Mouse (Mus musculus): ENCODE measurements at regions not wholly inside any gene's neighbourhood (a gene's known extent, or its start where the extent isn't known, plus 50 kb on each side); places are given as distances from the start of the nearest gene placed in this dataset.
A peak's percentile ranks its signal among the peaks of the same experiment; 100 is the strongest.

GRCm38 (mm10) chr16:71997634-71998278, 310.4 kb upstream of the Robo1 start:
- H3K4me1 ChIP-seq (replicated peaks): no peaks in the 10 kb centered on the region
- no peak overlapping the region for H3K4me2 ChIP-seq (replicated peaks)
- H3K9me3 ChIP-seq: no peaks in the 10 kb centered on the region
- no peaks in the 10 kb centered on the region for H3K27me3 ChIP-seq (replicated peaks)
- H3K4me3 ChIP-seq (replicated peaks): no peak overlapping the region
- no peak for ATAC-seq
- 92% methylated on average over 3 of the region's 3 CpGs for WGBS
- no peak overlapping the region for H3K9ac ChIP-seq
- H3K36me3 ChIP-seq: no peaks in the 10 kb centered on the region
- no peak overlapping the region for H3K27ac ChIP-seq

- Histone ChIP-seq H3K36me3 (no peaks in the 10 kb centered on the region), H3K4me2 (replicated peaks) (peak overlapping the region; percentile 74), H3K9me3 (no peaks in the 10 kb centered on the region), H3K27me3 (replicated peaks) (peaks cover 15% of the 10 kb centered on the region; the same call in 1 of the 2 replicates), H3K4me3 (replicated peaks) (peak overlapping the region; percentile 33), H3K9ac (no peak overlapping the region; the same call in 1 of the 2 replicates), H3K4me1 (replicated peaks) (0 out of 2 replicates have a peak, but pooled peaks cover 5% of the 10 kb centered on the region), H3K27ac (no peak overlapping the region)
- WGBS: 3% methylated on average over 27 of the region's 27 CpGs
- ATAC-seq: no peak
These were observed 280.5 kb upstream of the Robo1 start for GRCm38 (mm10) chr16:72027404-72028215.

DNA sequence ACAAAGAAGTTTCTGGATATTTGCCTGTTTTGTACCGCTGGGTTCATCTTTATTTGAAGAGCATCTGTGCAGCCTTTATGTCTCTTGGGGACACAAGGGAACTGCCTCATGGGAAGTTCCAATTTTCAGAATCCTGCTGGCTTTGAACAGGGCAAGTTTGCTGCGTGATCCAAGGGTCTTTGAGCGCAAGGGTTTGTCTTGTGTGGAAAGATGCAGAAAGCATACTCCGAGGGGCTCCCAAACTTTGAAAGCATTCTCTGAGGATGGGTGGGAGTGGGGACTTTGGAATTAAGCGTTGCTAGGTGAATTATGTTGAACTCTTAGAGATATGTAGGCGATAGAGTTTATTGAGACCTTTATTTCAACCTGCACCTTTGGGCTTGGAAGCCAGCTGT, 279.9 kb upstream of the Robo1 start:
- no peaks in the 10 kb centered on the region for H3K9me3 ChIP-seq
- 0 out of 2 replicates have a peak, but pooled peaks cover 5% of the 10 kb centered on the region for H3K4me1 ChIP-seq (replicated peaks)
- ATAC-seq: no peak
- peak overlapping the region; percentile 74 for H3K4me2 ChIP-seq (replicated peaks)
- H3K27me3 ChIP-seq (replicated peaks): peaks cover 15% of the 10 kb centered on the region; the same call in 1 of the 2 replicates
- H3K27ac ChIP-seq: no peak overlapping the region
- H3K36me3 ChIP-seq: no peaks in the 10 kb centered on the region
- peak overlapping the region; percentile 33 for H3K4me3 ChIP-seq (replicated peaks)
- no peak overlapping the region; the same call in 1 of the 2 replicates for H3K9ac ChIP-seq
- 7% methylated on average over 6 of the region's 6 CpGs for WGBS

DNA sequence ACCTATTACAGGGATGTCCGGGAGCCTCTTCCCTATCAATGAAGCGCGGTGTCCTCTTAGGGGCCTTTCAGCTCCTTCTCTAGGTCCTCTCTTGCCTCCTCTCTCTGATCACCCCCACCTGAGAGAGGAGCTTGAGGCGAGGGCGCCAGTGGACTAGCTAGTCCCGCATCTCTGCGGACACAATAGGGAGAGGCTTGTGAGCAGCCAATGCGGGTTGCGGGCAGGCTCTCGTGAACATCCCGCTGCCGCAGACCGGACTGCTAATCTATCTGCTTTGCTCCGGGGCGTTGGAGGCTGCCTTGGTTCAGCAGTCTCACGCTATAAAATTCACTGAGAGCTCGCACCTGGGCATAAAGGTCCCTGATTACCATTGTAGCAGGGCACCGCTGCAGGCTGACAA, 279.3 kb upstream of the Robo1 start:
- Histone ChIP-seq H3K27ac (no peak overlapping the region), H3K27me3 (replicated peaks) (peaks cover 15% of the 10 kb centered on the region; the same call in 1 of the 2 replicates), H3K36me3 (no peaks in the 10 kb centered on the region), H3K9me3 (no peaks in the 10 kb centered on the region), H3K4me3 (replicated peaks) (peak overlapping the region; percentile 26), H3K4me2 (replicated peaks) (peak overlapping the region; percentile 74), H3K9ac (no peak overlapping the region), H3K4me1 (replicated peaks) (0 out of 2 replicates have a peak, but pooled peaks cover 5% of the 10 kb centered on the region)
- ATAC-seq: no peak
- under 1% methylated on average over 18 of the region's 18 CpGs for WGBS

- Histone ChIP-seq H3K36me3 (no peaks in the 10 kb centered on the region), H3K9me3 (no peaks in the 10 kb centered on the region), H3K4me2 (replicated peaks) (peak overlapping the region; percentile 74), H3K4me3 (replicated peaks) (peak overlapping the region; percentile 26), H3K4me1 (replicated peaks) (0 out of 2 replicates have a peak, but pooled peaks cover 5% of the 10 kb centered on the region), H3K27ac (no peak overlapping the region), H3K27me3 (replicated peaks) (peaks cover 15% of the 10 kb centered on the region; the same call in 1 of the 2 replicates), H3K9ac (no peak overlapping the region)
- ATAC-seq: no peak
- WGBS: 3% methylated on average over 4 of the region's 4 CpGs
These were observed 278.8 kb upstream of the Robo1 start for GRCm38 (mm10) chr16:72029273-72029672.

DNA sequence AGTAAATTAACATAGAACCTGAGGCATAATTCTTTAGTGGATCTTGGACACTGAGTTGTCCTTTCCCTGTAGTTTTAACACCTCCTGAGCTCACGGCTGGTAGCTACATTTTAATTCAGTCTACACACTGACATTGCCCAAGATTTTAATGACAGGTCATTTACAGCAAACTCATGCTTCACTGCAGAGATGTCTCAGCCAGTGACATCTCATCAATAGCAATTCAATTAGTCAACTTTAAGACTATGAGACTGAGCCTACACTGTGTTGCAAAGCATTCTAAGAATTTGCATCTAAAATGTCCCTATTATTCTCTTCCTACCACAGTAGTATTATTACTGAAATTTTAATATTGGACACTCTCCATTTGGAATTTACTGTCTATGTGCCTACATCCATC, 239.9 kb upstream of the Robo1 start:
- Histone ChIP-seq H3K9me3 (no peaks in the 10 kb centered on the region), H3K4me1 (replicated peaks) (no peaks in the 10 kb centered on the region), H3K27ac (no peak overlapping the region), H3K27me3 (replicated peaks) (no peaks in the 10 kb centered on the region), H3K9ac (no peak overlapping the region), H3K36me3 (no peaks in the 10 kb centered on the region), H3K4me3 (replicated peaks) (no peak overlapping the region), H3K4me2 (replicated peaks) (no peak overlapping the region)
- 79% methylated on average over 1 of the region's 1 CpGs for WGBS
- ATAC-seq: no peak

- Histone ChIP-seq H3K4me2 (replicated peaks) (no peak overlapping the region), H3K27ac (no peak overlapping the region), H3K4me3 (replicated peaks) (no peak overlapping the region), H3K9me3 (no peaks in the 10 kb centered on the region), H3K27me3 (replicated peaks) (no peaks in the 10 kb centered on the region), H3K36me3 (no peaks in the 10 kb centered on the region), H3K9ac (no peak overlapping the region), H3K4me1 (replicated peaks) (no peaks in the 10 kb centered on the region)
- ATAC-seq: no peak
- 63% methylated on average over 2 of the region's 2 CpGs for WGBS
These were observed 238.5 kb upstream of the Robo1 start for GRCm38 (mm10) chr16:72069581-72069980.

DNA sequence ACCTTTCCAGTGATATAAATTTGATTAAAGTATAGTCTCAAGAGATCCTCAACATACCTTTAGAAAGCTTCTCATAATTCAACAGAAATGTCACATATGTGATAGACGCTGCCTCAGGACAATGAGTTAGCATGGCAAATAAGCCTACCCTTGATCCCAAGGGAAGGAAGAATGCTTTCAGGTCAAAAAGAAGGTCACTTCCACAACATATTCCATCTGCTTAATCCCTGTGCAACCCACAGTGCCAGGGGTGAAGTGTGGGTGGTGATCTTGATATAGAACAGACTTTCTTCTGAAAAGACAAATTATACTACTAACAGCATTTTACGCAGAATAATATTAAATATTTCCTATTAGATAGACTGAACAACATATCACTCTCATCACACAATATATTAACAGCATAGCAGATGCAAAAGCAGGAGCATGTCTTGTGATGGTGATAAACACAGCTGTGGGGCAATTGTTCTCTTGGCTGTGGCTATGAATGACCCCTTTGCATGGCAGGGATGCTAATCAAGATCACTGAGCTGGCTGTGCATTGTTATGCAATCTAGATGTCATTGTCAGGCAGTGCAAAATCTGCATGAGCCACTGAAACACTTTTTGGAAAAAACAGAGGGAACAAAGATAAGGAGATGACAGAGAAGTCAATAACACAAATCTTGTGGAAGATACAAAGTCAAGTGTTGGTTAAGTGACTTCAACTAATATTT, 236.2 kb upstream of the Robo1 start:
- no peak for ATAC-seq
- H3K4me1 ChIP-seq (replicated peaks): no peaks in the 10 kb centered on the region
- WGBS: 66% methylated on average over 2 of the region's 2 CpGs

GRCm38 (mm10) chr16:72085181-72085580, 222.9 kb upstream of the Robo1 start:
- H3K4me2 ChIP-seq (replicated peaks): no peak overlapping the region
- 82% methylated on average over 5 of the region's 5 CpGs for WGBS
- no peak overlapping the region for H3K4me3 ChIP-seq (replicated peaks)
- H3K9me3 ChIP-seq: no peaks in the 10 kb centered on the region
- no peaks in the 10 kb centered on the region for H3K27me3 ChIP-seq (replicated peaks)
- H3K9ac ChIP-seq: no peak overlapping the region
- no peaks in the 10 kb centered on the region for H3K4me1 ChIP-seq (replicated peaks)
- no peak for ATAC-seq
- no peak overlapping the region for H3K27ac ChIP-seq
- no peaks in the 10 kb centered on the region for H3K36me3 ChIP-seq

More for the DNA sequence above, 236.2 kb upstream of the Robo1 start:
- Histone ChIP-seq H3K4me3 (replicated peaks) (no peak overlapping the region), H3K9me3 (no peaks in the 10 kb centered on the region), H3K27ac (no peak overlapping the region), H3K36me3 (no peaks in the 10 kb centered on the region), H3K9ac (no peak overlapping the region), H3K27me3 (replicated peaks) (no peaks in the 10 kb centered on the region), H3K4me2 (replicated peaks) (no peak overlapping the region)

GRCm38 (mm10) chr16:72088053-72088452, 220.1 kb upstream of the Robo1 start:
- Histone ChIP-seq H3K27me3 (replicated peaks) (no peaks in the 10 kb centered on the region), H3K9me3 (no peaks in the 10 kb centered on the region), H3K4me1 (replicated peaks) (no peaks in the 10 kb centered on the region), H3K36me3 (no peaks in the 10 kb centered on the region), H3K4me3 (replicated peaks) (no peak overlapping the region), H3K4me2 (replicated peaks) (no peak overlapping the region), H3K9ac (no peak overlapping the region), H3K27ac (no peak overlapping the region)
- ATAC-seq: no peak
- WGBS: 63% methylated on average over 4 of the region's 4 CpGs

DNA sequence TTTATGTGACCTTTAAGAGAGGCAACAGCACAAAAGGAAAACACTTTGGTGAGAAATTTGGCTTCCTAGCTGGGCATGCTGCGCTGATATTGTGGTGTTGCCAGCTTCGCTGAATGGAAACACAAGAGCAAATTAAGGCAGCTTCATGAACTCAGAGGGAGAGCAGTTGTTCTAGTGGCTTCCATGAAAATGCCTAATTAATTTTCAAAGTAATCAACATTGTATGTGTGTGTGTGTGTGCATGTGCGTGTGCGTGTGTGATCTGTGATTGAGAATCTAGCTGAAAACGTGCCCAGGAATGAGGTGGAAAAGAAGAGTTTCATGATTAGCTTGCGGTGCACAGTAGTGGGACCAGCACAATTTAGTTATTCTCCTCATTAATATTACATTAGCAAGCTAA, 219.2 kb upstream of the Robo1 start:
- WGBS: 81% methylated on average over 6 of the region's 6 CpGs
- H3K4me3 ChIP-seq (replicated peaks): no peak overlapping the region
- no peaks in the 10 kb centered on the region for H3K27me3 ChIP-seq (replicated peaks)
- H3K4me2 ChIP-seq (replicated peaks): no peak overlapping the region
- ATAC-seq: no peak
- no peaks in the 10 kb centered on the region for H3K36me3 ChIP-seq
- H3K9ac ChIP-seq: no peak overlapping the region
- H3K4me1 ChIP-seq (replicated peaks): no peaks in the 10 kb centered on the region
- H3K27ac ChIP-seq: no peak overlapping the region
- no peaks in the 10 kb centered on the region for H3K9me3 ChIP-seq
